Mouse (Mus musculus) limb, embryonic 15.5 days (tissue): Measurements from ENCODE around the gene Slc16a5. TPM values are rescaled to one million over a fixed set of nuclear protein-coding genes. Genes with fewer than 3 reads are reported as not detected.
"Not testable (repeated sequence)": the region's sequence is repeated elsewhere in the genome, so short reads cannot be mapped to it uniquely, and the experiment has no call there.

Source experiments
- ATAC-seq: fragments of 200-750 bp; cut with Nextera tagmentation; 2 replicates; pipeline ENCODE4 v1.8.0; 2017; ENCODE audit warnings: low read depth, moderate TSS enrichment; ENCODE audit not compliant: insufficient number of reproducible peaks, low FRiP score, low TSS enrichment
- H3K27ac ChIP-seq: fragments of 300-500 bp; sonication (generic); 2 replicates; pipeline ENCODE4 v1.5.1; 2015; ENCODE audit warnings: moderate library complexity, mild to moderate bottlenecking, inconsistent platforms
- H3K27me3 ChIP-seq: fragments of 300-500 bp; sonication (generic); 2 replicates; pipeline ENCODE4 v1.6.1; 2015; ENCODE audit warnings: inconsistent platforms
- H3K36me3 ChIP-seq: fragments of 300-500 bp; sonication (generic); 2 replicates; pipeline ENCODE4 v1.6.1; 2015; ENCODE audit warnings: inconsistent platforms
- H3K4me1 ChIP-seq: fragments of 300-500 bp; sonication (generic); 2 replicates; pipeline ENCODE4 v1.6.1; 2015; ENCODE audit warnings: inconsistent platforms
- H3K4me2 ChIP-seq: fragments of 300-500 bp; sonication (generic); 2 replicates; pipeline ENCODE4 v1.6.1; 2015; ENCODE audit warnings: mild to moderate bottlenecking, inconsistent platforms
- H3K4me3 ChIP-seq: fragments of 300-500 bp; sonication (generic); 2 replicates; pipeline ENCODE4 v1.5.1; 2015; ENCODE audit warnings: mild to moderate bottlenecking, inconsistent platforms
- H3K9ac ChIP-seq: fragments of 300-500 bp; sonication (generic); 2 replicates; pipeline ENCODE4 v1.6.1; 2015; ENCODE audit warnings: inconsistent platforms
- H3K9me3 ChIP-seq: fragments of 300-500 bp; sonication (generic); 2 replicates; pipeline ENCODE4 v1.6.1; 2016; ENCODE audit warnings: inconsistent platforms
- WGBS: fragments of 180-500 bp; shearing (Covaris S2); methylation state at CpG from one replicate; pipeline ENCODE4 v1.1.7; 2015; 5-methylcytosine and 5-hydroxymethylcytosine counted together
- polyA plus RNA-seq: library from polyadenylated mRNA; unstranded; fragments of >200 nt; fragmentation: Nextera tagmentation; extraction: Ambion mirVana; gene quantifications from 2 replicates; pipeline ENCODE4 v1.2.1, GENCODE M21; 2015

Gene Slc16a5
- polyA plus RNA-seq, 1 experiment from 2014 or later = not detected

GRCm38 (mm10) chr11:115490441-115491355 lies 28.4 kb downstream of the Slc16a5 start:
- ATAC-seq = 0 out of 2 replicates have a peak, but pooled peaks have one; percentile 17
- 22% methylated on average over 25 of the region's 25 CpGs for WGBS
- no peaks in the 10 kb centered on the region for H3K9me3 ChIP-seq
- peak overlapping the region; percentile 89; the same call in 1 of the 2 replicates for H3K27ac ChIP-seq
- H3K36me3 ChIP-seq = peaks cover 17% of the 10 kb centered on the region
- H3K4me3 ChIP-seq = peak overlapping the region; percentile 74
- peaks cover 17% of the 10 kb centered on the region for H3K4me1 ChIP-seq
- no peaks in the 10 kb centered on the region for H3K27me3 ChIP-seq
- H3K9ac ChIP-seq = peak overlapping the region; percentile 65
- peak overlapping the region; percentile 83 for H3K4me2 ChIP-seq

GRCm38 (mm10) chr11:115491356-115492083 lies 29.2 kb downstream of the Slc16a5 start, which contains the start of gene Nt5c:
Gene Nt5c (minus strand): TSS chr11:115491862.
- Histone ChIP-seq H3K4me3 (peak within 1 kb of the TSS; percentile 74), H3K4me1 (peaks cover 17% of the 10 kb centered on the region), H3K27me3 (no peaks in the 10 kb centered on the region), H3K4me2 (peak within 1 kb of the TSS; percentile 83), H3K9me3 (no peaks in the 10 kb centered on the region), H3K27ac (peak within 1 kb of the TSS; percentile 89), H3K9ac (peak within 1 kb of the TSS; percentile 65), H3K36me3 (peaks cover 15% of the 10 kb centered on the region)
- 1% methylated on average over 43 of the region's 43 CpGs for WGBS
- ATAC-seq = peak; percentile 85

GRCm38 (mm10) chr11:115492387-115492786 lies 30.1 kb downstream of the Slc16a5 start:
- H3K9ac ChIP-seq = no peak overlapping the region
- H3K27me3 ChIP-seq = no peaks in the 10 kb centered on the region
- WGBS = 39% methylated on average over 6 of the region's 6 CpGs
- no peak for ATAC-seq
- H3K36me3 ChIP-seq = peaks cover 21% of the 10 kb centered on the region
- H3K4me3 ChIP-seq = peak overlapping the region; percentile 74
- peaks cover 17% of the 10 kb centered on the region for H3K4me1 ChIP-seq
- H3K9me3 ChIP-seq = no peaks in the 10 kb centered on the region
- H3K4me2 ChIP-seq = peak overlapping the region; percentile 83
- H3K27ac ChIP-seq = no peak overlapping the region

GRCm38 (mm10) chr11:115496559-115496958 lies 34.3 kb downstream of the Slc16a5 start:
- not testable (repeated sequence) for H3K27ac ChIP-seq, H3K4me1 ChIP-seq, H3K4me3 ChIP-seq, H3K4me2 ChIP-seq, H3K9me3 ChIP-seq, H3K27me3 ChIP-seq, ATAC-seq, H3K9ac ChIP-seq
- H3K36me3 ChIP-seq = peaks cover 47% of the 10 kb centered on the region
- WGBS = 91% methylated on average over 9 of the region's 9 CpGs

GRCm38 (mm10) chr11:115502636-115503035 lies 40.4 kb downstream of the Slc16a5 start:
- Histone ChIP-seq H3K4me2 (no peak overlapping the region), H3K9ac (no peak overlapping the region), H3K9me3 (no peaks in the 10 kb centered on the region), H3K27me3 (no peaks in the 10 kb centered on the region), H3K4me3 (no peak overlapping the region), H3K4me1 (no peaks in the 10 kb centered on the region), H3K27ac (no peak overlapping the region), H3K36me3 (peaks cover 53% of the 10 kb centered on the region)
- no peak for ATAC-seq
- 73% methylated on average over 6 of the region's 6 CpGs for WGBS

GRCm38 (mm10) chr11:115506586-115506985 lies 44.3 kb downstream of the Slc16a5 start:
- WGBS = 86% methylated on average over 3 of the region's 3 CpGs
- Histone ChIP-seq H3K9ac (no peak overlapping the region), H3K4me2 (no peak overlapping the region), H3K36me3 (peaks cover 15% of the 10 kb centered on the region), H3K27me3 (no peaks in the 10 kb centered on the region), H3K27ac (no peak overlapping the region), H3K4me1 (peaks cover 20% of the 10 kb centered on the region), H3K9me3 (no peaks in the 10 kb centered on the region), H3K4me3 (no peak overlapping the region)
- ATAC-seq = no peak

GRCm38 (mm10) chr11:115508061-115508460 lies 45.8 kb downstream of the Slc16a5 start:
- ATAC-seq = no peak
- Histone ChIP-seq H3K27me3 (no peaks in the 10 kb centered on the region), H3K27ac (no peak overlapping the region), H3K4me2 (no peak overlapping the region), H3K9ac (no peak overlapping the region), H3K36me3 (peaks cover 4% of the 10 kb centered on the region), H3K4me1 (peaks cover 34% of the 10 kb centered on the region), H3K4me3 (no peak overlapping the region), H3K9me3 (no peaks in the 10 kb centered on the region)
- WGBS = 81% methylated on average over 2 of the region's 2 CpGs

- Histone ChIP-seq H3K27me3 (no peaks in the 10 kb centered on the region), H3K27ac (peak overlapping the region; percentile 24; the same call in 1 of the 2 replicates), H3K4me3 (no peak overlapping the region), H3K4me2 (no peak overlapping the region), H3K4me1 (peaks cover 37% of the 10 kb centered on the region), H3K9me3 (no peaks in the 10 kb centered on the region), H3K9ac (no peak overlapping the region), H3K36me3 (no peaks in the 10 kb centered on the region)
- WGBS = 44% methylated on average over 6 of the region's 6 CpGs
- no peak for ATAC-seq
Observed at GRCm38 (mm10) chr11:115509773-115510506, 47.7 kb downstream of the Slc16a5 start.

- Histone ChIP-seq H3K4me2 (no peak overlapping the region), H3K4me1 (peaks cover 37% of the 10 kb centered on the region), H3K27me3 (no peaks in the 10 kb centered on the region), H3K9ac (no peak overlapping the region), H3K36me3 (no peaks in the 10 kb centered on the region), H3K4me3 (no peak overlapping the region), H3K9me3 (no peaks in the 10 kb centered on the region), H3K27ac (no peak overlapping the region)
- WGBS = 52% methylated on average over 5 of the region's 5 CpGs
- ATAC-seq = no peak
Observed at GRCm38 (mm10) chr11:115510507-115510888, 48.2 kb downstream of the Slc16a5 start.

GRCm38 (mm10) chr11:115511121-115511520 lies 48.8 kb downstream of the Slc16a5 start:
- peaks cover 37% of the 10 kb centered on the region for H3K4me1 ChIP-seq

GRCm38 (mm10) chr11:115512004-115512403 lies 49.7 kb downstream of the Slc16a5 start:
- no peaks in the 10 kb centered on the region for H3K27me3 ChIP-seq
- no peak for ATAC-seq
- H3K4me2 ChIP-seq = peak overlapping the region; percentile 75
- no peaks in the 10 kb centered on the region for H3K36me3 ChIP-seq
- 0 out of 2 replicates have a peak overlapping the region, but pooled peaks have one; percentile 17 for H3K27ac ChIP-seq
- WGBS = 50% methylated on average over 3 of the region's 3 CpGs
- peaks cover 37% of the 10 kb centered on the region for H3K4me1 ChIP-seq
- 0 out of 2 replicates have a peak overlapping the region, but pooled peaks have one; percentile 20 for H3K9ac ChIP-seq
- no peaks in the 10 kb centered on the region for H3K9me3 ChIP-seq
- peak overlapping the region; percentile 99 for H3K4me3 ChIP-seq

More at GRCm38 (mm10) chr11:115511121-115511520, 48.8 kb downstream of the Slc16a5 start:
- no peak overlapping the region for H3K4me3 ChIP-seq
- ATAC-seq = no peak
- 56% methylated on average over 2 of the region's 2 CpGs for WGBS
- H3K36me3 ChIP-seq = no peaks in the 10 kb centered on the region
- H3K27ac ChIP-seq = no peak overlapping the region
- no peaks in the 10 kb centered on the region for H3K9me3 ChIP-seq
- no peak overlapping the region for H3K9ac ChIP-seq
- H3K4me2 ChIP-seq = peak overlapping the region; percentile 75; the same call in 1 of the 2 replicates
- no peaks in the 10 kb centered on the region for H3K27me3 ChIP-seq
